Mouse (Mus musculus) WW6 (cell line): ENCODE data around the gene 6030498E09Rik.

Experiments
- DNase-seq: peaks from one replicate; pipeline ENCODE4 v3.0.0-alpha.2; 2013; ENCODE audit warnings: low read depth, low spot score

The 6030498E09Rik gene

GRCm38 (mm10) chrX:38772478-38772877, at the start of gene 6030498E09Rik:
Gene 6030498E09Rik, plus strand, starts transcription at chrX:38772671.
- no peak for DNase-seq

DNA sequence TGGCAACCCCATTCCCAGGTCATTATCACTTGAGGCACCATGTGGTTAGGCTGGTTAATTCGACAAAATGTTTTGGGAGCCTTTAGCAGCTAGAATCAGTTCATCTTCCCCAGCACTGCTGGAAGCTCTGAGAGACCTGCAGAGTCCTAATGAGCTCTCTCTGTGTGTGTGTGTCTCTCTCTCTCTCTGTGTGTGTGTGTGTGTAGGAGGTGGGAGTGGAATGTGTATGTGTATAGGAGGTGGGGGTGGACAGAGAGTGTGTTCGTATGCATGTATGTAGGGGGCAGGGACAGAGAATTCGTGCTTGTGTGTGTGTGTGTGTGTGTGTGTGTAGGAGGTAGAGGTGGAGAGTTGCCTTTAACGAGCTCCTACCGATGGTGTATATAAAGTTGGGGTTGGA, 42.4 kb upstream of the 6030498E09Rik start:
- DNase-seq, result no peak

GRCm38 (mm10) chrX:38730639-38731038, 41.8 kb upstream of the 6030498E09Rik start:
- no peak for DNase-seq

- DNase-seq, result no peak
These were observed 38.8 kb upstream of the 6030498E09Rik start for GRCm38 (mm10) chrX:38733683-38734082.

GRCm38 (mm10) chrX:38734916-38735880, 37.3 kb upstream of the 6030498E09Rik start:
- DNase-seq, result no peak

- DNase-seq, result no peak
These were observed 1.0 kb upstream of the 6030498E09Rik start for GRCm38 (mm10) chrX:38771453-38771852.

DNA sequence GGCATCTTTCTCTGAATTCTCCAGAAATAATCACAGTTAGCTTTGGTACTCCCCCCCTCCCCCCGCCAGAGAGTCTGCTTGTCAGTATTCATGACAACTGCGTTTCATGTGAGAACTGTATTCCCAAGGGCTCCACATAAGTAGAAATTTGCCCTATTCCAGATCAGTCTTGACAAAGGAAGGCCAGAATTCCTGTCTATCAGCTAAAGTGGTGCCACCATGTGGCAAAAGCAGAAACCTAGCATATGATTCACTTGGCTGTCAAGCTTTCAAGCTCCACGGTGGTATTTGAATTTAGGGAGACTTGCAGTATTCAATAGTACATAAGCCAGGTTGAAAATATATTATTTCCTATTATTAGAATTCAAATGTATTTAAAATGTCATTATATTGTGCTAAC, 585 bp upstream of the 6030498E09Rik start:
- no peak for DNase-seq

DNA sequence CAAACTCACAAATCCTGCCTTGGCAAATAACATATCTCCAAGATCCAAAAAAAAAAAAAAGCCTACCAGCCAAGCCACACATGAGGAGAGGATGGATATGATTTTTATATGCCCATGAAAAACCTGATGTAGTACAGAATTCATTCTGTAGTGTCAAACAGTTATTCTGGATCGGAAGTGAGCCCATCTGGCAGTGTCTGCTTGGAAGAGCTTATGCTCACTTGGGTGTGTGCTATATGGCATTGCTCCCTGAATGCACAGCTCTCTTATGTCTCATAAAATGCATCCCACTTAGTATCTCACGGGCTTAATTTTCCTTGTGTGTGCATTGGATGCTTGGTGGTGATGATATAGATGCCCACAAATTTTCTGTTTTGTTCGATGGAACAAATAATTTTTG, 21.9 kb downstream of the 6030498E09Rik start:
- DNase-seq, result no peak

DNA sequence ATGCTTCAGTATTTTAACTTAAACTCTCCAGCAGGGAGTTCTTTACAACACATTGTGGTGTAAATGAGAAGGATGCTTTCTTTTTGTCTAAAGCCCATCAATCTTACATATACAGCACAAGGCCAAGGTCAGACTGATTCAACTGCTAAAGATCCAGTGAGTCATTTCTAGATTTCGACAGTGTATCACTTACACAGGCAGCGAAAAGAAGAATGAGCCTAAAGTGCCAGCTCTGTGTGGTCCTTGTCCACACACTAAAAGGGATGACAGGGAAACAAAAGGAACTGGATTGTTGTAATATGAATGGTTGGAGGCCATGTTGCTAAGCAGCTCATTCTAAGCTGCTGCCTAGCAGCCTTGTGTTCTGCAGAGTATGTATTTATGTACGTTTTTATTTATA, 41.5 kb downstream of the 6030498E09Rik start:
- no peak for DNase-seq

GRCm38 (mm10) chrX:38816841-38817240, 44.4 kb downstream of the 6030498E09Rik start:
- DNase-seq, result no peak

DNA sequence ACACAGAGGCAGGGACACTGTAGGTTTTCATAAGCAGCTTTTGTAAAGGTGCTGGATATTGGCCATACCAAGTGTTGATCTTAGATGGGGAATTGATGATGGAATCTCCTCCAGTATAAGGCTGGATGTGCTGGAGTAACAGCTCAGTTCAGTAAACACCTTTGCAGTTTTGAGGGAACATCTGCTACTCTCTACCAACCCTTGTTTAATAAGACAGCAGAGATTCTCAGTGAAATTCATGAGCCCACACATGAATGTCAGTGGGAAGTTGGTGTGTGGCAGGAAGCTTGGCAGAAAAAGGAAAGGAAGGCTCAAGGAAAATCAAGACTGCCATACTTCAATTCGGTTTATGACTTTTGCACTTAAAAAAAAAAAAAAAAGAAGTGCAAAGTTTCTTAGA, 186.1 kb downstream of the 6030498E09Rik start:
- DNase-seq, result no peak

GRCm38 (mm10) chrX:38996265-38996664, 223.8 kb downstream of the 6030498E09Rik start:
- no peak for DNase-seq
